Mouse (Mus musculus) heart, embryonic 16.5 days (tissue): ENCODE results near the gene Dhrs9. TPM values are rescaled to one million over a fixed set of nuclear protein-coding genes. Genes with fewer than 3 reads are reported as not detected.

Experiments
- ATAC-seq: fragments of 200-750 bp; cut with Nextera tagmentation; replicated peaks from 2 replicates; pipeline ENCODE4 v1.8.0; 2017; ENCODE audit warnings: moderate number of reproducible peaks; ENCODE audit not compliant: insufficient read depth, low FRiP score; ENCODE audit errors: extremely low read depth
- H3K27ac ChIP-seq: fragments of 300-500 bp; sonication (generic); 2 replicates; pipeline ENCODE4 v1.5.1; 2014; ENCODE audit warnings: mild to moderate bottlenecking, low read length, control low read depth, moderate library complexity
- H3K27me3 ChIP-seq: fragments of 300-500 bp; sonication (generic); 2 replicates; pipeline ENCODE4 v1.6.1; 2014; ENCODE audit warnings: low read length, mixed read lengths; ENCODE audit not compliant: control insufficient read depth, insufficient read depth
- H3K36me3 ChIP-seq: fragments of 300-500 bp; sonication (generic); 2 replicates; pipeline ENCODE4 v1.6.1; 2014; ENCODE audit not compliant: control insufficient read depth, insufficient read depth
- H3K4me1 ChIP-seq: fragments of 300-500 bp; sonication (generic); 2 replicates; pipeline ENCODE4 v1.6.1; 2014; ENCODE audit warnings: low read length, mixed read lengths; ENCODE audit not compliant: control insufficient read depth, insufficient read depth
- H3K4me2 ChIP-seq: fragments of 300-500 bp; sonication (generic); 2 replicates; pipeline ENCODE4 v1.6.1; 2014; ENCODE audit warnings: low read depth, mild to moderate bottlenecking, control low read depth, low read length
- H3K4me3 ChIP-seq: fragments of 300-500 bp; sonication (generic); 2 replicates; pipeline ENCODE4 v1.5.1; 2014; ENCODE audit warnings: mild to moderate bottlenecking, control low read depth, low read length
- H3K9ac ChIP-seq: fragments of 300-500 bp; sonication (generic); 2 replicates; pipeline ENCODE4 v1.6.1; 2014; ENCODE audit warnings: low read length, control low read depth
- H3K9me3 ChIP-seq: fragments of 300-500 bp; sonication (generic); replicated peaks from 2 replicates; pipeline ENCODE4 v1.6.1; 2016; ENCODE audit warnings: low read length; ENCODE audit not compliant: control insufficient read depth
- WGBS: fragments of 180-500 bp; shearing (Covaris S2); extraction: QIAGEN DNeasy Blood & Tissue Kit; methylation state at CpG from one replicate; pipeline ENCODE4 v1.1.7; 2014; 5-methylcytosine and 5-hydroxymethylcytosine counted together
- polyA plus RNA-seq: library from polyadenylated mRNA; unstranded; fragments of >200 nt; fragmentation: Nextera tagmentation; extraction: Ambion mirVana; gene quantifications from 2 replicates; pipeline ENCODE4 v1.2.1, GENCODE M21; 2015

The Dhrs9 gene
- polyA plus RNA-seq, 1 experiment from 2014 or later = 0.07 TPM

DNA sequence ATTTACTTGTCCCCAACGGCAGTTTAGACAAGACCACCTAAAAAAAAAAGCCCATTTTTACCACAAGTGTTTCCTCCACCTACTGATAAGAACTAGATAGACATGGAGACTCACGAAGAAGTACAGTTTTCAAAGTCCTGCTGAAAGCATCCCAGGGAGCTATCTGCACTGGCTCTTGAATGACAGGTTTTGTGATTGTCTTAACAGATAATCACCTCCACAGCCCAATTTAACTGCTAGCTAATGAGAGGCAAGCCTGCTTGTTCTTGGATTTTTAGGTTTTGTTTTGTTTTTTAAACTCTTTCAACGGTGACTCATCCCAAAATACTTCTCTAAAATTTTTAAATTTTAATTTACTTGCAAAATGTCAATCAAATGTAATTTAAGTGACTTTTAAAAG is 61.4 kb downstream of the Dhrs9 start:
- H3K4me1 ChIP-seq = no peaks in the 10 kb centered on the region
- no peaks in the 10 kb centered on the region for H3K9me3 ChIP-seq
- H3K9ac ChIP-seq = no peak overlapping the region
- H3K4me3 ChIP-seq = no peak overlapping the region
- no peak overlapping the region for H3K4me2 ChIP-seq
- no peaks in the 10 kb centered on the region for H3K27me3 ChIP-seq
- no peak overlapping the region for H3K27ac ChIP-seq
- ATAC-seq = no peak
- 25% methylated on average over 3 of the region's 3 CpGs for WGBS
- no peaks in the 10 kb centered on the region for H3K36me3 ChIP-seq

DNA sequence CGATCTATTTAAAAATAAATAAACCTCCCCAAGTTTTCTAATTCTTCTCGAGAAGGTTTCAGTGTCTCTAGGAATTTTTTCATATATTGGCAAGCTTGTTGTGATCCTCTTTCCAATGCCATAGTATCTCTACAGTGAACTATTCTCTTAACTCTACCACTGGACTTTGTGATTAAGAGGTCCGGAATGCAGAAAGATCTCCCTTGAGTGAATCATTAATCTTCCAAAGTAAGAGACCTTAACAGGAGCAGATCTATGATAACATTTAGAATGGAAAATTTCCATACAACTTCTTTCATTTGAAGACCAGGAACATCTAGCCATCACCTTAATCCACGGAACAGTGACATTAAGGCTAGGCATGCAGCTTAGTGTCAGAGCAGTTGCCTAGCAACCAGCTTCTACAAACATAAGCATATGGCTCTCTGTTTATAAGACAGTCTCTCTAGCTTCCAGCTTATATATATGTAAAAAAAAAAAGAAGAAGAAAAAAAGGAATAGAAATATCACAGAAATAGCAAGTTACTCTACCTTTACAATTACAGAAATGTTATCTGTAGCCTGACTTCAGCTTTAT is 65.7 kb downstream of the Dhrs9 start:
- Histone ChIP-seq H3K9me3 (no peaks in the 10 kb centered on the region), H3K4me2 (no peak overlapping the region), H3K36me3 (no peaks in the 10 kb centered on the region), H3K27me3 (no peaks in the 10 kb centered on the region), H3K4me3 (no peak overlapping the region), H3K9ac (no peak overlapping the region), H3K4me1 (no peaks in the 10 kb centered on the region), H3K27ac (no peak overlapping the region)
- WGBS = 61% methylated on average over 4 of the region's 4 CpGs
- ATAC-seq = no peak

DNA sequence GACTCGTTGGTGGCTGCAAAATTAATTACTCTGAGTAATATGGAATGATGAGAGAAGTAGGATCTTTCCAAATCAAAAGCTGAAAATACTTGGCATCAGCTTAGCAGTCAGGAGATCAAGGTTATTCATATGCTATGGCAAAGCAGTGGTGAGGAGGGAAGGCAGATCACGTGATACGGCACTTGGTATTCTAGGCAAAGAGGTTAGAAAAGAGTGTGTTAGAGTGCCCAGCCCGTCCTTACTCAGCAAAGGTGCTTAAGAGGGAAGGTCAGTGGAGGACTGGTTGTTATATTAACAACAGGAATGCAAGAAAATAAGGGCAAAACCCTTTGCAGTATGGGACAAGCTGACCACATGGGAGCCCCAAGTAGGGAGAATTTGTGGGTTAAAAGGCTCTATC is 68.3 kb downstream of the Dhrs9 start:
- Histone ChIP-seq H3K4me1 (no peaks in the 10 kb centered on the region), H3K4me3 (no peak overlapping the region), H3K9me3 (no peaks in the 10 kb centered on the region), H3K9ac (no peak overlapping the region), H3K36me3 (no peaks in the 10 kb centered on the region), H3K27ac (no peak overlapping the region), H3K4me2 (no peak overlapping the region), H3K27me3 (no peaks in the 10 kb centered on the region)
- no peak for ATAC-seq
- 82% methylated on average over 4 of the region's 4 CpGs for WGBS

DNA sequence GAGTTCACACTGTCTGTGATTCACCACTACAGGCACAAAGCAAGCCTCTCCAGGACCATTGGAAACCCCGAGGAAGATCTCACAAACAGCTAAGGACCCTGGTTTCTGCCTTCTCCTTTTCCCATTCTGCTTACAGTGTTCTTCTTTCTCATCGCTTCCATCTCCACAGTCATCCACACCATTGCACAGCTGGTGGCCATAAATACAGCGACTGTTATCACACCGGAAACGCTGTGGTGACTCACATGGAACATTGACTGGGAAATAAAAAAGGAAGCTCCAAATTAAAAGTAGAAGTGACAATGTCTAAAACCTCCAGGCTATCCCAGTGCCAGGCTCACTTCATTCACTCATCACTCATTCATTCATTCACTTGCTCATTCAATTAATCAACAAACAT is 70.9 kb downstream of the Dhrs9 start:
- H3K4me3 ChIP-seq = no peak overlapping the region
- no peak for ATAC-seq
- WGBS = 65% methylated on average over 5 of the region's 5 CpGs

More for the DNA sequence above, 70.9 kb downstream of the Dhrs9 start:
- no peaks in the 10 kb centered on the region for H3K4me1 ChIP-seq
- no peaks in the 10 kb centered on the region for H3K9me3 ChIP-seq
- no peak overlapping the region for H3K4me2 ChIP-seq
- no peaks in the 10 kb centered on the region for H3K27me3 ChIP-seq
- H3K27ac ChIP-seq = no peak overlapping the region
- H3K36me3 ChIP-seq = no peaks in the 10 kb centered on the region
- H3K9ac ChIP-seq = no peak overlapping the region

Other genes starting within 250 kb of the Dhrs9 start
- gene Nostrin, start 244.6 kb upstream of the Dhrs9 start, polyA plus RNA-seq = 5.2 and 6.4 TPM in 2 replicates
- gene Spc25, start 174.3 kb upstream of the Dhrs9 start, polyA plus RNA-seq = 138 and 158 TPM in 2 replicates
- not detected in 2 replicates for gene G6pc2, start 169.4 kb upstream of the Dhrs9 start, polyA plus RNA-seq
- gene Abcb11, start 37.8 kb upstream of the Dhrs9 start, polyA plus RNA-seq = 0.04 and 0.13 TPM in 2 replicates
- 0.21 and 0.35 TPM in 2 replicates for gene Lrp2, start 205.6 kb downstream of the Dhrs9 start, polyA plus RNA-seq